Mouse (Mus musculus) thymus, adult 2 months (tissue): ENCODE data around the gene 1600014C10Rik. TPM values are rescaled to one million over a fixed set of nuclear protein-coding genes. Genes with fewer than 3 reads are reported as not detected.

ENCODE experiments used
- DNase-seq: peaks from one replicate; pipeline ENCODE4 v3.0.0; 2021
- H3K27ac ChIP-seq: fragments of 200-500 bp; 2 replicates; pipeline ENCODE4 v1.5.1; 2012; ENCODE audit warnings: low read length, control low read depth; ENCODE audit not compliant: control insufficient read depth, insufficient read depth
- H3K27me3 ChIP-seq: fragments of 200-500 bp; 2 replicates; pipeline ENCODE4 v1.6.1; 2012; ENCODE audit warnings: mild to moderate bottlenecking, low read length, moderate library complexity, mixed read lengths; ENCODE audit not compliant: control insufficient read depth, insufficient read depth
- H3K36me3 ChIP-seq: fragments of 200-500 bp; 2 replicates; pipeline ENCODE4 v1.6.1; 2012; ENCODE audit warnings: mild to moderate bottlenecking, low read length, moderate library complexity; ENCODE audit not compliant: control insufficient read depth, insufficient read depth
- H3K4me1 ChIP-seq: fragments of 200-500 bp; replicated peaks from 2 replicates; pipeline ENCODE4 v1.6.1; 2012; ENCODE audit warnings: low read length; ENCODE audit not compliant: control insufficient read depth, insufficient read depth
- H3K4me3 ChIP-seq: fragments of 200-500 bp; 2 replicates; pipeline ENCODE4 v1.5.1; 2012; ENCODE audit warnings: mild to moderate bottlenecking, low read length, control low read depth, moderate library complexity; ENCODE audit not compliant: control insufficient read depth, insufficient read depth
- CTCF ChIP-seq: fragments of 200-500 bp; IDR thresholded peaks from 2 replicates; pipeline ENCODE4 v1.5.1; 2012; ENCODE audit warnings: mild to moderate bottlenecking, control low read depth, low read length, moderate library complexity, borderline replicate concordance; ENCODE audit not compliant: control insufficient read depth, poor library complexity, insufficient read depth; ENCODE audit errors: extremely low read depth
- POLR2A ChIP-seq: fragments of 200-500 bp; IDR thresholded peaks from 2 replicates; pipeline ENCODE4 v1.6.1; 2012; ENCODE audit warnings: mild to moderate bottlenecking, low read length, control low read depth, moderate library complexity; ENCODE audit not compliant: control insufficient read depth, poor library complexity, insufficient read depth; ENCODE audit errors: extremely low read depth
- WGBS: fragments of 180-500 bp; shearing (Covaris S2); methylation state at CpG from one replicate; pipeline ENCODE4 v1.1.7; 2018; 5-methylcytosine and 5-hydroxymethylcytosine counted together
- polyA plus RNA-seq: library from polyadenylated mRNA; depleted of rRNA; stranded (reverse); fragments of >200 nt; gene quantifications from 2 replicates; pipeline ENCODE4 v1.2.3, GENCODE M21; 2012

1600014C10Rik gene
- polyA plus RNA-seq, 1 experiment: 44.8 TPM

DNA sequence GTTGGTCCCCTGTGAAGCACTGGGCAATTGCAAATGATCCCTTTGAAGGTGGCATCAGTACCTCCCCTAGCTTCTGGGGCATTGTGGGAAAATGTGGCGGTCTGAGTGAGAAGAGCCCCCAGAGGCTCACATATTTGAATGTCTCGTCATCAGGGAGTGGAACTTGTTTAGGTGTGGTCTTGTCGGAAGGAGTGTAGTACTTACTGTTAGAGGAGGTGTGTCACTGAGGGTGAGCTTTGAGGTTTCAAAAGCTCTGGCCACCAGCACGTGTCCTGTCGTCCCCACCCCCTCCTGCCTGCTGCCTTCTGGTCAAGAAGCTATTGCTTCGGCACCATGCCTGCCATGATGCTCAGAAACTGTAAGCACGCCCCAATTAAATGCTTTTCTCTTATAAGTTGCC lies 32.3 kb downstream of the 1600014C10Rik start:
- Histone ChIP-seq H3K4me1 (peaks cover 58% of the 10 kb centered on the region), H3K27me3 (no peaks in the 10 kb centered on the region), H3K27ac (peak overlapping the region; percentile 96), H3K4me3 (no peak overlapping the region), H3K36me3 (no peaks in the 10 kb centered on the region)
- 53% methylated on average over 7 of the region's 7 CpGs for WGBS
- TF ChIP-seq POLR2A (no peak), CTCF (no peak)
- DNase-seq: no peak

GRCm38 (mm10) chr7:38215697-38216096 lies 32.7 kb downstream of the 1600014C10Rik start:
- peaks cover 60% of the 10 kb centered on the region for H3K4me1 ChIP-seq
- WGBS: 96% methylated on average over 6 of the region's 6 CpGs
- H3K27ac ChIP-seq: peak overlapping the region; percentile 96
- TF ChIP-seq CTCF (no peak), POLR2A (no peak)
- no peaks in the 10 kb centered on the region for H3K36me3 ChIP-seq
- no peak for DNase-seq
- H3K4me3 ChIP-seq: no peak overlapping the region
- no peaks in the 10 kb centered on the region for H3K27me3 ChIP-seq

DNA sequence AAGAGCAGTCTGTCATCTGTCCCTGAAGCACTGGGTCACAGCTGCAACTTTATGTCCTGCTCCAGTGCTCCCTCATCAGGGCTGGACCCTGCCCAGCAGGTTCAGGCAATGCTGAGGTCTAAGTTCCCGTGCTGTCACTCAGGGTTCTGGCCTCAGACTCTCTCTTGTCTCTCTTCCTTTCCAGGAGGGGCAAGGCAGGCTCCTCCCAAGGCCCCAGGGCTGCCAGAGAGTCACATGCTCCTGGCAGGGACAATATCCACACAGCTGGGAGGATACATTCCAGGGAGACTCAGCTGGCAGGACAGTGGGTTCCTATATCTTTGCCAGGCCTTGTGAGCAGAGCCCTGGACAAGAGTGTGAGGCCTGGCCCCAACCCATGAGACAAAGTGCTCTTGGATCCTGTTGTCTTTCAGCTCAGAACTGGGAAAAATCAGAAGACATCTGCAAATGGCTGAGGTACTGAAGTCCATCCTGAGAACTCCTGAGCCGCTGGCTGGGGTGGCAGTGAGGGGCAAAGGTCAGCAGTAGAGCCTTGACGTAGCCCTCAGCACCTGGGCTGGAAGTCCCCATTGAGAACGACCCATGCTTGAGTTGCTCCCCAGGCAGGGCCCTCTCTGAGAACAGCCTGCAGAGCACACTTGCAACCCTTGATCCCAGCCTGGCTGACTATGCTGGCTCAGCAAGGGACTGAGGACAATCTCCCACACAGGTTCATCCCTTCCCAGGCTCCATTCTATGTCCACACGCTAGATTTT lies 34.6 kb downstream of the 1600014C10Rik start:
- H3K36me3 ChIP-seq: no peaks in the 10 kb centered on the region
- WGBS: 93% methylated on average over 5 of the region's 5 CpGs
- H3K27me3 ChIP-seq: no peaks in the 10 kb centered on the region
- DNase-seq: no peak
- H3K4me3 ChIP-seq: no peak overlapping the region
- no peak overlapping the region for H3K27ac ChIP-seq
- H3K4me1 ChIP-seq: peaks cover 57% of the 10 kb centered on the region
- no peak for TF ChIP-seq POLR2A
- no peak for TF ChIP-seq CTCF

- Histone ChIP-seq H3K27me3 (no peaks in the 10 kb centered on the region), H3K36me3 (no peaks in the 10 kb centered on the region), H3K4me3 (no peak overlapping the region), H3K4me1 (peaks cover 46% of the 10 kb centered on the region), H3K27ac (no peak overlapping the region)
- 92% methylated on average over 8 of the region's 8 CpGs for WGBS
- no peak for DNase-seq
- TF ChIP-seq CTCF (no peak), POLR2A (no peak)
Observed at GRCm38 (mm10) chr7:38218631-38219367, 35.8 kb downstream of the 1600014C10Rik start.

DNA sequence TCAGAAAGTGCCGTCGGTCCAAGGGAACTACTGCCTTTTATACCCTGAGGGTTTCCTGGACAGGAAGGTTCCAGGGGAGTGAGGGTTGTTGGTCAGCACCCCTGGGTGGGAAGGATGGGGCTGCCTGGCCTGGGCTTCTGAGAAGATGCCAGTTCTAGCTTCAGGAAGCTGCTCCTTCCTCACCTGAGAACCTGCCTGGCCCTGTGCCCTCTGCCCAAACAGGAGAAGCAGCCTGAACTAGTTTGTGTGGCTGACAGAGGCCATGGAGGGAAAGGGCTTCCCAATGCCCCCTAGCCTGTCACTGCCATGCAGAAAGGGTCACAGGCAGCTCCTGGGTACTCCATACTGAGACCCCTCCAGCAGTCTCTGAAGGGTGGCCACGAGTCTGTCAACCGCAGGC lies 36.5 kb downstream of the 1600014C10Rik start:
- Histone ChIP-seq H3K4me3 (no peak overlapping the region), H3K36me3 (no peaks in the 10 kb centered on the region), H3K27ac (no peak overlapping the region), H3K4me1 (peaks cover 41% of the 10 kb centered on the region), H3K27me3 (no peaks in the 10 kb centered on the region)
- DNase-seq: no peak
- WGBS: 97% methylated on average over 4 of the region's 4 CpGs
- TF ChIP-seq CTCF (no peak), POLR2A (no peak)

GRCm38 (mm10) chr7:38220866-38221265 lies 37.8 kb downstream of the 1600014C10Rik start:
- no peaks in the 10 kb centered on the region for H3K27me3 ChIP-seq
- no peaks in the 10 kb centered on the region for H3K36me3 ChIP-seq
- TF ChIP-seq POLR2A: no peak
- no peak for TF ChIP-seq CTCF
- DNase-seq: no peak
- H3K4me1 ChIP-seq: peaks cover 39% of the 10 kb centered on the region
- no peak overlapping the region for H3K4me3 ChIP-seq
- H3K27ac ChIP-seq: no peak overlapping the region
- 97% methylated on average over 7 of the region's 7 CpGs for WGBS
